Mouse (Mus musculus) adrenal gland, adult (tissue): ENCODE results near the gene Mpzl2.
A peak's percentile ranks its signal among the peaks of the same experiment; 100 is the strongest.
"Not testable (repeated sequence)": the region's sequence is repeated elsewhere in the genome, so short reads cannot be mapped to it uniquely, and the experiment has no call there.

Experiments
- DNase-seq, 2 experiments: peaks; one replicate each; pipeline ENCODE4 v3.0.0; 2022 to 2023; ENCODE audit warnings: low spot score in 1 of 2; ENCODE audit not compliant: inconsistent age in 2 of 2

The Mpzl2 gene

GRCm38 (mm10) chr9:45032261-45032660, 7.3 kb upstream of the Mpzl2 start:
- no peak for DNase-seq

- no peak for DNase-seq
Measured at GRCm38 (mm10) chr9:45034526-45034925, 5.1 kb upstream of the Mpzl2 start.

GRCm38 (mm10) chr9:45037803-45038202, 1.8 kb upstream of the Mpzl2 start:
- DNase-seq: not testable (repeated sequence)

GRCm38 (mm10) chr9:45040066-45040845, 657 bp downstream of the Mpzl2 start:
- peak in 1 of 2 experiments; percentile 45 for DNase-seq

GRCm38 (mm10) chr9:45041131-45041838, 1.7 kb downstream of the Mpzl2 start:
- peak in 1 of 2 experiments; percentile 61 for DNase-seq

- peak; percentile 57 to 84 for DNase-seq
Measured at GRCm38 (mm10) chr9:45042056-45042720, 2.6 kb downstream of the Mpzl2 start.

GRCm38 (mm10) chr9:45042947-45043346, 3.3 kb downstream of the Mpzl2 start:
- peak in 1 of 2 experiments; percentile 49 for DNase-seq

GRCm38 (mm10) chr9:45046973-45047372, 7.4 kb downstream of the Mpzl2 start:
- DNase-seq: no peak

GRCm38 (mm10) chr9:45048511-45048910, 8.9 kb downstream of the Mpzl2 start:
- peak in 1 of 2 experiments; percentile 68 for DNase-seq

- DNase-seq: no peak
Measured at GRCm38 (mm10) chr9:45049731-45050130, 10.1 kb downstream of the Mpzl2 start.

- peak in 1 of 2 experiments; percentile 32 for DNase-seq
Measured at GRCm38 (mm10) chr9:45050301-45050700, 10.7 kb downstream of the Mpzl2 start.

- DNase-seq: peak; percentile 86 to 94
Measured at GRCm38 (mm10) chr9:45055082-45055713, 15.6 kb downstream of the Mpzl2 start, which contains the start of gene Mpzl3. Gene Mpzl3, plus strand, starts transcription at chr9:45055186.

- no peak for DNase-seq
Measured at GRCm38 (mm10) chr9:45058304-45058940, 18.8 kb downstream of the Mpzl2 start.

GRCm38 (mm10) chr9:45060151-45060550, 20.6 kb downstream of the Mpzl2 start:
- DNase-seq: peak; percentile 68 to 72

GRCm38 (mm10) chr9:45062677-45063076, 23.1 kb downstream of the Mpzl2 start:
- DNase-seq: no peak

- DNase-seq: no peak
Measured at GRCm38 (mm10) chr9:45064421-45064820, 24.8 kb downstream of the Mpzl2 start.

GRCm38 (mm10) chr9:45066735-45067134, 27.1 kb downstream of the Mpzl2 start:
- no peak for DNase-seq

GRCm38 (mm10) chr9:45071800-45072199, 32.2 kb downstream of the Mpzl2 start:
- DNase-seq: no peak

GRCm38 (mm10) chr9:45077859-45078258, 38.3 kb downstream of the Mpzl2 start:
- DNase-seq: no peak

GRCm38 (mm10) chr9:45079011-45079410, 39.4 kb downstream of the Mpzl2 start, which contains the start of gene Jaml:
Gene Jaml, plus strand, starts transcription at chr9:45079183.
- no peak for DNase-seq

- no peak for DNase-seq
Measured at GRCm38 (mm10) chr9:45083132-45083531, 43.5 kb downstream of the Mpzl2 start.
